In the genomic region with DNA sequence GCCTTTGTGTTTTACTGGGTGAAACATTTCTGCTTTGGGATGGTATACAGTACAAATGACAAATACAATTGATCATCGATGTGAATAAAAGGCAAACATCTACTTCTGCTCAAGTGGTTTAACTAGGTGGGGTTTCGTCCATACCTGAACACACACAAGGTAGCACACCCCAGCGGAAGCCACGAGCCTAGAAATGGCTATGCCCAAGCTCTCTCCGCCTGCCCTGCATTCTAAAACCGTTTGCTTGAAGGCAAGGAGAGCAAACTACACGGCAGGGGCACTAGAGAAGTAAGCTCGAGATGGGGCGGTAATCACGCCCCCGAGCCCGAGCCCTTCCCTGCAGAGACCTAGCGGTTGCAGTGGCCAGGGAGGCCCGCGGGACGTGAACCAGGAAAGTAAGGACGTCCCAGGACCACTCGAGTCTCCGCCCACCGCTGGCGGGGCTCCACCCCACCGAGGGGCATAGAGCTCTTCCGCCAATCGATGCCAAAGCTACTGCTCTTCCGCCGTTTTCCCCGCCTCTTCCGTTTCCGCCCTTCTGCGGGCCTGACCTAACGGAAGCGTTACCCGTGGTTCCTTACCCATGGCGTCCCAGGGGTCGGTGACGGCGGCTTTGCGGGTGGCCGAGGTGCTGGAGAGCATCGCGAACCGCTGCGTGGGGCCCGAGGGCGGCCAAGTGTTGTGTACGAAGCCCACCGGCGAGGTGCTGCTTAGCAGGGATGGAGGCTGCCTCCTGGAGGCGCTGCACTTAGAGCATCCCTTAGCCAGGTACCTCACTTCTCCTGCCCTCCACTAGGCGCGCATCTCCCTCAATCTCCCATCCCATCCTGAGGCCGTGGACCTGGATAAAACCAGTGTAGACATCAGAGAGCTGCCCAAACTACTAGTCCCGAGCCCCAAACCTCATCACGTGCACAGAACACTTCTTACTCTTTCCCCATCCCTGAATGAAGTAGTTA, we compare ENCODE assay signal across 7 mouse cellular contexts. TPM values are rescaled to one million over a fixed set of nuclear protein-coding genes. Genes with fewer than 3 reads are reported as not detected.
DNase-seq lines count a peak whose midpoint lies in the region; ATAC-seq lines count a peak whose summit lies in the region.

Gene Bbs10, plus strand, starts transcription at position 540 of the 959 bp plus-strand sequence.

- peak within 1 kb of the TSS; percentile 75 for H3K4me2 ChIP-seq in intestine, embryonic 15.5 days (replicated peaks)

- H3K9ac ChIP-seq in intestine, embryonic 15.5 days: peak within 1 kb of the TSS; percentile 66

- H3K4me1 ChIP-seq in intestine, embryonic 15.5 days (replicated peaks): no peaks in the 10 kb centered on the region
- peaks cover 21% of the 10 kb centered on the region for H3K4me1 ChIP-seq in midbrain, embryonic 10.5 days

- under 1% methylated on average over 54 of the region's 54 CpGs for WGBS in intestine, embryonic 15.5 days
- WGBS in midbrain, embryonic 10.5 days: 1% methylated on average over 54 of the region's 54 CpGs

- peak; percentile 96 for DNase-seq in adrenal gland, adult 2 months
- DNase-seq in embryo, embryonic 11.5 days (ENCODE audit: low read depth, low spot score): peak; percentile 93
- peak; percentile 94 to 97 for DNase-seq in gastrocnemius, postnatal 36 days
- DNase-seq in left cerebral cortex, postnatal 25 days (ENCODE audit: low spot score in 2 of 2): peak; percentile 94 to 97
- peak; percentile 97 for DNase-seq in midbrain, embryonic 10.5 days (ENCODE audit: low spot score)
- DNase-seq in right cerebral cortex, postnatal 4 days: peak; percentile 97

- intact Hi-C loops in gastrocnemius, postnatal 36 days (cut with DNase I): no loop called here
- intact Hi-C loops in left cerebral cortex, postnatal 25 days (cut with DNase I): loop anchor here (2.0 to 5.0 kb wide), 3 partner anchors 71 to 204 kb away; partner anchors contain the start of gene Nap1l1

- no peaks in the 10 kb centered on the region for H3K9me3 ChIP-seq in intestine, embryonic 15.5 days
- H3K9me3 ChIP-seq in midbrain, embryonic 10.5 days (replicated peaks): no peaks in the 10 kb centered on the region

- peak; percentile 100 for ATAC-seq in intestine, embryonic 15.5 days

- H3K27ac ChIP-seq in intestine, embryonic 15.5 days: peak within 1 kb of the TSS; percentile 88
- H3K27ac ChIP-seq in midbrain, embryonic 10.5 days (replicated peaks): peak within 1 kb of the TSS; percentile 90

- H3K36me3 ChIP-seq in intestine, embryonic 15.5 days: 0 out of 2 replicates have a peak, but pooled peaks cover 2% of the 10 kb centered on the region
- peaks cover under 1% of the 10 kb centered on the region; the same call in 1 of the 2 replicates for H3K36me3 ChIP-seq in midbrain, embryonic 10.5 days

- peak within 1 kb of the TSS; percentile 85 for H3K4me3 ChIP-seq in intestine, embryonic 15.5 days (replicated peaks)
- peak within 1 kb of the TSS; percentile 71 for H3K4me3 ChIP-seq in midbrain, embryonic 10.5 days

- no peaks in the 10 kb centered on the region for H3K27me3 ChIP-seq in intestine, embryonic 15.5 days (replicated peaks)
- no peaks in the 10 kb centered on the region for H3K27me3 ChIP-seq in midbrain, embryonic 10.5 days (ENCODE audit: low read depth, poor library complexity, severe bottlenecking)

RNA-seq across cellular contexts. Expression of gene Bbs10, which starts in this region (rescaled TPM):
- 1 to 10 TPM; 3.5 to 7.3 TPM for total RNA-seq in adrenal gland, adult 2 months (2021)
- polyA plus RNA-seq in adrenal gland, adult 2 months (2012; rRNA removed): 0.79 and 0.81 TPM in 2 replicates
- total RNA-seq in gastrocnemius, postnatal 36 days (2021): 1 to 10 TPM; 1.1 to 1.6 TPM
- polyA plus RNA-seq in intestine, embryonic 15.5 days (2015; fragmentation: Nextera tagmentation; extraction: Ambion mirVana): 4.2 and 5.4 TPM in 2 replicates
- total RNA-seq in left cerebral cortex, postnatal 25 days (2021): 1 to 10 TPM; 5.2 to 6.8 TPM
- 6.8 and 7.7 TPM in 2 replicates for polyA plus RNA-seq in midbrain, embryonic 10.5 days (2016; fragmentation: Nextera tagmentation; extraction: Ambion mirVana)

Comparison
In these comparisons a context has a peak if more than half of its experiments do, and no peak if none do; other contexts are left out.
1. Peak in every context shown above with its lines: DNase-seq, ATAC-seq, H3K4me3 ChIP-seq and H3K27ac ChIP-seq.